17 mouse cellular contexts compared by ENCODE assay signal in genomic region chr8:90063291-90063690, GRCm38 (mm10).
DNase-seq lines count a peak whose midpoint lies in the region; ATAC-seq and TF ChIP-seq lines count a peak whose summit lies in the region.
"Had no signal": no experiment of that assay in that cellular context is flagged by ENCODE, and none has a peak within 500 bp of the region (broad histone marks: within the 10 kb centered on the region; RNA-seq: fewer than 3 reads in every experiment).

No protein-coding gene starts in this region.

- no peak for ATAC-seq in intestine, embryonic 14.5 days (replicated peaks; ENCODE audit: low FRiP score, low TSS enrichment, low read depth)
- ATAC-seq in intestine, embryonic 16.5 days, result no peak
- ATAC-seq in lung, postnatal 0 days, result no peak
- ATAC-seq: activated CD4-positive, CD25-positive, alpha-beta regulatory T cell, adult 4 months; liver, embryonic 12.5 days had no signal

- no peaks in the 10 kb centered on the region for H3K36me3 ChIP-seq in intestine, embryonic 14.5 days (ENCODE audit: control insufficient read depth, insufficient read depth, low read length)
- H3K36me3 ChIP-seq in intestine, embryonic 16.5 days (ENCODE audit: control insufficient read depth, insufficient read depth, low read length), result no peaks in the 10 kb centered on the region
- no peaks in the 10 kb centered on the region for H3K36me3 ChIP-seq in lung, postnatal 0 days (ENCODE audit: insufficient read depth, low read length)
- H3K36me3 ChIP-seq: forebrain, embryonic 12.5 days; limb, embryonic 10.5 days; liver, embryonic 12.5 days; midbrain, embryonic 10.5 days had no signal

- no peak for TF ChIP-seq EP300 in lung, postnatal 0 days (IDR thresholded peaks at IDR 0.05)

- no peak for TF ChIP-seq POLR2A in cerebellum, adult 2 months (IDR thresholded peaks at IDR 0.05; ENCODE audit: borderline replicate concordance, insufficient read depth, low read length)

- H3K27ac ChIP-seq in cerebellum, adult 2 months (ENCODE audit: insufficient read depth, low read length), result no peak overlapping the region
- no peak overlapping the region for H3K27ac ChIP-seq in intestine, embryonic 14.5 days (ENCODE audit: low read depth)
- H3K27ac ChIP-seq in intestine, embryonic 16.5 days (ENCODE audit: low read length), result no peak overlapping the region
- no peak overlapping the region for H3K27ac ChIP-seq in lung, postnatal 0 days (ENCODE audit: low read length)
- H3K27ac ChIP-seq: forebrain, embryonic 12.5 days; limb, embryonic 10.5 days; liver, embryonic 12.5 days; midbrain, embryonic 10.5 days had no signal

- TF ChIP-seq CTCF in cerebellum, adult 2 months (IDR thresholded peaks at IDR 0.05; ENCODE audit: borderline replicate concordance, insufficient read depth, low read depth, low read length), result 0 out of 2 replicates have a peak, but pooled peaks have one; percentile 2
- TF ChIP-seq CTCF in lung, postnatal 0 days (IDR thresholded peaks at IDR 0.05), result peak; percentile 28; the same call in 1 of the 2 replicates

- DNase-seq in cerebellum, adult 2 months, result no peak
- no peak for DNase-seq in cerebellum, postnatal 36 days
- peak; percentile 28 for DNase-seq in intestine, embryonic 14.5 days (ENCODE audit: low spot score)
- no peak for DNase-seq in lung, postnatal 0 days (ENCODE audit: low spot score)
- DNase-seq in lung, adult 18-20 months, result no peak
- peak; percentile 16 for DNase-seq in WW6 (ENCODE audit: low read depth, low spot score)
- no peak for DNase-seq in gastrocnemius, adult 18-20 months (ENCODE audit: low spot score)
- DNase-seq: adrenal gland, postnatal 25 days; lung, postnatal 36 days; right cerebral cortex, adult 18-20 months had no signal

- no peak overlapping the region for H3K9ac ChIP-seq in intestine, embryonic 14.5 days (ENCODE audit: low read length)
- H3K9ac ChIP-seq in intestine, embryonic 16.5 days (ENCODE audit: low read depth, low read length), result no peak overlapping the region
- no peak overlapping the region for H3K9ac ChIP-seq in lung, postnatal 0 days (replicated peaks; ENCODE audit: low read depth)
- H3K9ac ChIP-seq: forebrain, embryonic 12.5 days; liver, embryonic 12.5 days had no signal

- no peaks in the 10 kb centered on the region for H3K27me3 ChIP-seq in cerebellum, adult 2 months (ENCODE audit: control insufficient read depth, insufficient read depth, low read length)
- no peaks in the 10 kb centered on the region for H3K27me3 ChIP-seq in intestine, embryonic 14.5 days (replicated peaks; ENCODE audit: control insufficient read depth, insufficient read depth, low read length)
- no peaks in the 10 kb centered on the region for H3K27me3 ChIP-seq in intestine, embryonic 16.5 days (replicated peaks; ENCODE audit: control insufficient read depth, insufficient read depth, low read length)
- no peaks in the 10 kb centered on the region for H3K27me3 ChIP-seq in lung, postnatal 0 days (replicated peaks; ENCODE audit: insufficient read depth, low read length)
- H3K27me3 ChIP-seq: forebrain, embryonic 12.5 days; liver, embryonic 12.5 days had no signal

- H3K9me3 ChIP-seq in intestine, embryonic 14.5 days (ENCODE audit: control insufficient read depth, low read length), result no peaks in the 10 kb centered on the region
- no peaks in the 10 kb centered on the region for H3K9me3 ChIP-seq in intestine, embryonic 16.5 days (ENCODE audit: control insufficient read depth, low read length)
- H3K9me3 ChIP-seq in lung, postnatal 0 days (ENCODE audit: low read length), result no peaks in the 10 kb centered on the region
- H3K9me3 ChIP-seq: limb, embryonic 10.5 days; liver, embryonic 12.5 days; midbrain, embryonic 10.5 days had no signal

- H3K4me2 ChIP-seq in intestine, embryonic 14.5 days (ENCODE audit: low read length), result no peak overlapping the region
- no peak overlapping the region for H3K4me2 ChIP-seq in intestine, embryonic 16.5 days (ENCODE audit: low read depth, low read length)
- H3K4me2 ChIP-seq in lung, postnatal 0 days (replicated peaks; ENCODE audit: low read depth, low read length), result no peak overlapping the region
- H3K4me2 ChIP-seq: forebrain, embryonic 12.5 days; liver, embryonic 12.5 days had no signal

- no peaks in the 10 kb centered on the region for H3K4me1 ChIP-seq in cerebellum, adult 2 months (ENCODE audit: control insufficient read depth, insufficient read depth, low read length)
- no peaks in the 10 kb centered on the region for H3K4me1 ChIP-seq in intestine, embryonic 14.5 days (replicated peaks; ENCODE audit: control insufficient read depth, insufficient read depth, low read length)
- no peaks in the 10 kb centered on the region for H3K4me1 ChIP-seq in intestine, embryonic 16.5 days (ENCODE audit: control insufficient read depth, insufficient read depth, low read length)
- H3K4me1 ChIP-seq in lung, postnatal 0 days (ENCODE audit: insufficient read depth, low read depth, low read length), result no peaks in the 10 kb centered on the region
- H3K4me1 ChIP-seq: liver, embryonic 12.5 days had no signal

- H3K4me3 ChIP-seq in cerebellum, adult 2 months (replicated peaks; ENCODE audit: insufficient read depth, low read depth, low read length), result no peak overlapping the region
- no peak overlapping the region for H3K4me3 ChIP-seq in intestine, embryonic 14.5 days (ENCODE audit: low read depth, low read length)
- no peak overlapping the region for H3K4me3 ChIP-seq in intestine, embryonic 16.5 days (ENCODE audit: low read length)
- H3K4me3 ChIP-seq in lung, postnatal 0 days (ENCODE audit: low read depth, low read length), result no peak overlapping the region
- H3K4me3 ChIP-seq: forebrain, embryonic 12.5 days; limb, embryonic 10.5 days; liver, embryonic 12.5 days; midbrain, embryonic 10.5 days; myocyte had no signal

- 96% methylated on average over 1 of the region's 1 CpGs for WGBS in cerebellum, adult 2 months
- WGBS in intestine, embryonic 14.5 days, result 100% methylated on average over 1 of the region's 1 CpGs
- WGBS in intestine, embryonic 16.5 days, result 90% methylated on average over 1 of the region's 1 CpGs
- WGBS in lung, postnatal 0 days, result 95% methylated on average over 1 of the region's 1 CpGs

Comparison
In these comparisons a context has a peak if more than half of its experiments do, and no peak if none do; other contexts are left out.
1. DNase-seq: peak in intestine, embryonic 14.5 days (single experiment) and WW6 (single experiment); none in cerebellum, adult 2 months (0 of 2), cerebellum, postnatal 36 days (0 of 2), lung, postnatal 0 days (single experiment), lung, adult 18-20 months (0 of 2) and gastrocnemius, adult 18-20 months (single experiment).